Mouse (Mus musculus) lung, postnatal 4 days (tissue): ENCODE data around the gene Phkg1.
"Not testable (repeated sequence)": the region's sequence is repeated elsewhere in the genome, so short reads cannot be mapped to it uniquely, and the experiment has no call there.

Experiments used
- DNase-seq, 2 experiments: peaks; one replicate each; pipeline ENCODE4 v3.0.0; 2021

The Phkg1 gene

GRCm38 (mm10) chr5:129898449-129898848 lies at the start of gene Phkg1:
Gene Phkg1 (minus strand): TSS chr5:129898549.
- no peak for DNase-seq

GRCm38 (mm10) chr5:129947528-129948033 lies 49.2 kb upstream of the Phkg1 start:
- DNase-seq: no peak

- DNase-seq: no peak
These were observed 45.1 kb upstream of the Phkg1 start for GRCm38 (mm10) chr5:129943402-129943801.

GRCm38 (mm10) chr5:129942073-129942939 lies 44.0 kb upstream of the Phkg1 start:
- DNase-seq: peak; percentile 53 to 60

- DNase-seq: peak; percentile 98 to 99
These were observed 43.2 kb upstream of the Phkg1 start, which contains the start of gene Vkorc1l1 for GRCm38 (mm10) chr5:129941495-129942045. Gene Vkorc1l1 (plus strand): TSS chr5:129941970.

GRCm38 (mm10) chr5:129940736-129941494 lies 42.6 kb upstream of the Phkg1 start:
- DNase-seq: no peak

GRCm38 (mm10) chr5:129940281-129940680 lies 41.9 kb upstream of the Phkg1 start:
- no peak for DNase-seq

- DNase-seq: no peak
These were observed 38.6 kb upstream of the Phkg1 start for GRCm38 (mm10) chr5:129936941-129937340.

GRCm38 (mm10) chr5:129929924-129930855 lies 31.8 kb upstream of the Phkg1 start:
- peak; percentile 54 to 67 for DNase-seq

GRCm38 (mm10) chr5:129925933-129926332 lies 27.6 kb upstream of the Phkg1 start:
- no peak for DNase-seq

GRCm38 (mm10) chr5:129924820-129925452 lies 26.6 kb upstream of the Phkg1 start:
- no peak for DNase-seq

GRCm38 (mm10) chr5:129921972-129922371 lies 23.6 kb upstream of the Phkg1 start:
- DNase-seq: no peak

GRCm38 (mm10) chr5:129919320-129919719 lies 21.0 kb upstream of the Phkg1 start:
- DNase-seq: no peak

GRCm38 (mm10) chr5:129918752-129919151 lies 20.4 kb upstream of the Phkg1 start:
- no peak for DNase-seq

- no peak for DNase-seq
These were observed 19.8 kb upstream of the Phkg1 start for GRCm38 (mm10) chr5:129918065-129918651.

- DNase-seq: not testable (repeated sequence)
These were observed 17.1 kb upstream of the Phkg1 start for GRCm38 (mm10) chr5:129915491-129915890.

GRCm38 (mm10) chr5:129914024-129914423 lies 15.7 kb upstream of the Phkg1 start:
- peak in 1 of 2 experiments; percentile 16 for DNase-seq

- DNase-seq: no peak
These were observed 11.2 kb upstream of the Phkg1 start for GRCm38 (mm10) chr5:129909591-129909990.

- no peak for DNase-seq
These were observed 10.8 kb upstream of the Phkg1 start for GRCm38 (mm10) chr5:129909147-129909546.

- DNase-seq: peak; percentile 91 to 93
These were observed 10.1 kb upstream of the Phkg1 start, which contains the start of gene Nupr1l for GRCm38 (mm10) chr5:129908242-129908965. Gene Nupr1l (plus strand): TSS chr5:129908540.
